Mouse (Mus musculus): Measurements from ENCODE around the gene Olfr545.
"Not testable (repeated sequence)": the region's sequence is repeated elsewhere in the genome, so short reads cannot be mapped to it uniquely, and the experiment has no call there.

The Olfr545 gene

DNA sequence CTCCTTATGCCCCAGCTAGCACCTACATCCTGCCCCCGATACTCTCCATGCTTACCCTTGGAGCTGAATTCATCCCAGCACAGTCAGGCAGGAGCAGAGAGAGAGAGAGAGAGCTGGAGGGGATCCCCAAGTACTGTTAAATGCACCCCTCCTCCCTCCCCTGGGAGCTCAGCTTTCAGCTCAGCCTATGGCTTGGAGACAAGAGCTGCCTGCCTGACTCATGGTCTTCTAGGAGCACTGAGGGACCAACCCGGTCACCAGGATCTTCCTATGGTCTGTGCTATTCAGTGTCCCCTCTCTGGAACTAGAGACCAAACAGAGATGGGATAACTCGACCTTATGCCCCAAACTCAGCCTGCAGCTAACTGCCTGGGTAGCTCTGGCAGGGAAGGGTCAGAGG, at the start of gene Olfr545:
Gene Olfr545, minus strand, starts transcription at position 101 of the 400 bp plus-strand sequence.
- DNase-seq (ENCODE audit: low spot score in 2 of 2) = no peak

DNA sequence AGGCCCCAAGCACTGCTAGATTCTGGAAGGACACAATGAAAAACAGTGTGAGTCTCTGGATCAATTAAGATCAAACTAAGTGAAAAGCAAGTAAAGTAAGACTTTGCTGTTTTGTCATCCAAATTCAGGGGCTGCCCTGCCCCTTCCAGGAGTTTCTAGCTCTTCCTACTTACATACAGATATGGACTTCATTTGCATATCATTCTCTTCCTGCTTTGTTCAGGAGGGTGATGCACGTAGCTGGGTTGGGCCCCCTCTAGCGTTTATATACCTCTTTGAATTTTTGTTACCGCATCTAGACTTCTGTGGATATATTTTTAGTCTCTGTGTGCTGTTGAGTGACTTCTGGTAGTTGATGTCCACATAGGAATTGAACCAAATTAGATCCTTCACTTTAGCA, 41.9 kb upstream of the Olfr545 start:
- no peak for DNase-seq (ENCODE audit: low spot score in 2 of 2)

GRCm38 (mm10) chr7:102540596-102540995, 41.2 kb upstream of the Olfr545 start, which contains the start of gene Olfr548-ps1:
Gene Olfr548-ps1, plus strand, starts transcription at chr7:102540896.
- DNase-seq (ENCODE audit: low spot score in 2 of 2) = no peak

- DNase-seq (ENCODE audit: low spot score in 2 of 2) = no peak
Observed at GRCm38 (mm10) chr7:102534449-102534848, 35.1 kb upstream of the Olfr545 start, which contains the start of gene Olfr547. Gene Olfr547, plus strand, starts transcription at chr7:102534749.

GRCm38 (mm10) chr7:102529052-102529451, 29.7 kb upstream of the Olfr545 start:
- no peak for DNase-seq (ENCODE audit: low spot score in 2 of 2)

DNA sequence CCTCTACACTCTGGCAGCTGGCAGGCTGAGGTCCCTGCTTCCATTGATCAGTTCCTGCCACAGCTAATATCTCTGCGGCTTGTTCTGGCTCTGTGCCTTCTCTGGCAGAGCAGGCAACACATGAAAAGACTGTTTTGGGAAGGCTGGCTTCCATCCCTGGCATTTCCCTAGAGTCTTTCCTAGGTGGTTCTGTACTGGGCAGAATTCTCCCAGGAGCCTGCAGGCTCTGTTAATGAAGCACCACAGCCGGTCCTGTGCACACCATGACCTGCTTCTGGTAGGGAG, 17.6 kb upstream of the Olfr545 start:
- no peak for DNase-seq (ENCODE audit: low spot score in 2 of 2)

DNA sequence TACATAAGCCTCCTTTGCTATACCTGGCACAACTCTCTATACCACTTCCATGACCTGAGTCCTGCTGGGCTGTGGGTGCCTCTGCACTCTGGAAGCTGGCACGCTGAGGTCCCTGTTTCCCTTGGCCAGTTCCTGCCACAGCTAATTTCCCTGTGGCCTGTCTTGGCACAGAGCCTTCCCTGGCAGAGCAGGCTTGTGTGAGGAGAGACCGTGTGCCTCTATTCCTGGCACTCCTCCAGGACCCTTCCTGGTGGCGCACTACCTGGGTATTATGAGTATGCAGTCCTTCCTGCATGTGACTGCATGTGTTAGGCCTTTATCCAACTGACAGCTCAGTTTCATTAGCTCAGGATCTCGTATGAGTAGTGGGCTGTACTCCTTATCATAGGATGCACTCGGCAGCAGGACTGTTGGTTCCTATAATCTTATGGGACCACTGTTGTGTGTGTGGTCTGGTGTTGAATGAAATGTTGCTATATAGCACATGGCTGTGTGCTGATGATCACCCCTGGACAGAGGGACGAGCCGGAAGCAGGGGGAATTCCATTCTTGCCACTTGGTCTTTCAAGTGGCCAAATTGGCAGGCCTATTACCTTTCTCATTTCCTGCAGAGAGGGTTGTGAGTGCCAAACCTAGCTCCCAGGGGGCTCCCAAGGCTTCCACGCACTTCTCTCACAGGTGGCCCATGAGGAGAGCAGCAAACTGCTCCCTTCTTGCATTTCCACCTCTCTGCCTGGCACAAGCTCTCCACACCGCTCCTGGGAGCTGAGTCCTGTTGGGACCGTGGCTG, 17.1 kb upstream of the Olfr545 start:
- peak in 1 of 2 experiments; percentile 26 for DNase-seq (ENCODE audit: low spot score in 2 of 2)

GRCm38 (mm10) chr7:102514144-102514543, 14.8 kb upstream of the Olfr545 start:
- DNase-seq (ENCODE audit: low spot score in 2 of 2) = no peak

DNA sequence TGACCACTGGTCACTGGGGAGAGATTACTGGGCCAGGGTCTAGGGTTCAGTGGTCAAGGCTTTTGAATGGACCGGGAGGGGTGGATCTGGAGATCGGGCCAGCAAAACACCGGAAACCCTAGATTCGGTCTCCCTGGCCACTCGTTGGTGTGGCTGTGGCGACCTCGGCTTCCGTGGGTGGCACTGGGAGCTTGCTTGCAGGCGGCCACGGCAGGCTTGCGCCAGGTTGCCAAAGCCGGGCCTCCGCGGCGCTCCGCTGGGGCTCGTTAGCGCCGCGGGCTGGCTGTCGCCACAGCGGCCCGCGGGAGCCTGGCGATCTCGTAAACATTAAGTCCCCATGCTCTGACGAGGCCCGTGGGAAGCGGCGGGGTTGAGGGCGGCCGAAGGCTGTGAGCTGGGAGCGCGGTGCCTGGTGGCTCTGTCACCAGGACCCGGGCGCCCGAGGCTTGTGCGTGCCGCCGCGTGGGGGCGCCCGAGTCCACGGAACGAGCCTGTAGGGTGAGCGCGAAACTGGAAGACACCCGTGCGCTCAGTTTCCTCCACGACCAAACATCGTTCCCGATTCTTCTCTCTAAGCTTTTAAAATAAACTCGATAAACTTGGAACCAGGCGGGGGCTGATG, 13.6 kb upstream of the Olfr545 start:
- DNase-seq (ENCODE audit: low spot score in 2 of 2) = peak; percentile 78 to 84

- DNase-seq (ENCODE audit: low spot score in 2 of 2) = no peak
Observed at GRCm38 (mm10) chr7:102511927-102512326, 12.6 kb upstream of the Olfr545 start.

DNA sequence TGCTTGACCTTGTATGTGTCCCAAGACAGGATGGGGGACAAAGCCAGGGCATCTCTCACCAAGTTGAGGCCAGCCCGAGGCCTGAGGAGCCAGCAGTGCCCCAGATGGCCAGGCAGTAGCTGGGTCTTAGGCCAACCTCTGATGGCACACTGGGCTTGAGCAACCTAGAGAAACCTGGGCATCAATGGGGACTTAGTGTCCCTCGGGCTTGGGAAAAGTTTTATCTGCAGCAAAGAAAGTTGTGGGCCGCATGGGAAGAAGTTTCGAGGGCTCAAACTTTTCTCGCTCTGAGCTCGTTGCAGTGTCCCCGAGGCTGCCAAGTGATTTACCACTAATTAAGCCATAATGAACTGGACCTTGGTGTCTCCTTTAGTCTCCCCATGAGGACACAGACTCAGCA, 10.4 kb upstream of the Olfr545 start:
- DNase-seq (ENCODE audit: low spot score in 2 of 2) = no peak

- DNase-seq (ENCODE audit: low spot score in 2 of 2) = no peak
Observed at GRCm38 (mm10) chr7:102508666-102509065, 9.3 kb upstream of the Olfr545 start.

- no peak for DNase-seq (ENCODE audit: low spot score in 2 of 2)
Observed at GRCm38 (mm10) chr7:102508066-102508465, 8.7 kb upstream of the Olfr545 start.

- DNase-seq (ENCODE audit: low spot score in 2 of 2) = peak; percentile 68 to 75
Observed at GRCm38 (mm10) chr7:102506848-102507247, 7.5 kb upstream of the Olfr545 start.

DNA sequence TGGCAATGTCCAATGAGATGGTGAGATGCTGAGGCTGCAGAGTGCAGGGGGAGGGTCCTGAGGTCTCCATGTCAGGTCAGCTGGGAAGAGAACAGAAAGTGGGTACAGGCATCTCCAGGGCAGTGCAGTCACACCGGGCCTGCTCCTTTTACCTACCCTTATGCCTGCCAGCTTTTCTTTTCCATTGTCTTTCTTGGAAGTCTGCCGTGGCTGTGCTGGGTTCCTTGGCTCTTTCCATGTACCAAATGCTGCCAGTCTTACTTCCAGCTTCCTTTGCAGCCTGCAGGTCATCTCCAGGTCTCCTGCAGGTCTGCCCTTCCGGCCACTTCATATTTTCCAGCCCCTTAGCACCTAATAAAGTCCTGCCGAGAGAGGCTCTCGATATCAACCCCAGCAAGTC, 2.6 kb upstream of the Olfr545 start:
- DNase-seq (ENCODE audit: low spot score in 2 of 2) = no peak

DNA sequence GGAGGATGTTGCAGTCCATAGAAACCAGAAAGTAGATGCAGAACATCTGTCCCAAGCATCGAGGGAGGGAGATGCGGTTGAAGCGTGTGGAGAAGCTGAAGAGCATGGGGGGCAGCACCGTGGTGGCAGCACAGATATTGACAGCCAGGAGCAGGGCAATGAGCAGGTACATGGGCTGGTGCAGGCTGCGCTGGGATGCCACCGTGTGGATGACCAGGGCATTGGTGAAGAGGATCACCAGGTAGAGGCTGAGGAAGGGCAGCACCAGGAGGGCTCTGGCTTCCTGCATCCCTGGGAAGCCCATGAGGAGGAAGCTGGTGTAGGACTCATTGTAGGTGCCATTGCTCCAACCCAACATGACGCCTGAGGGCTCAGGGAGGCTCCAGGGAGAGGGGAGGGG, 5.0 kb downstream of the Olfr545 start:
- not testable (repeated sequence) for DNase-seq (ENCODE audit: low spot score in 2 of 2)

DNA sequence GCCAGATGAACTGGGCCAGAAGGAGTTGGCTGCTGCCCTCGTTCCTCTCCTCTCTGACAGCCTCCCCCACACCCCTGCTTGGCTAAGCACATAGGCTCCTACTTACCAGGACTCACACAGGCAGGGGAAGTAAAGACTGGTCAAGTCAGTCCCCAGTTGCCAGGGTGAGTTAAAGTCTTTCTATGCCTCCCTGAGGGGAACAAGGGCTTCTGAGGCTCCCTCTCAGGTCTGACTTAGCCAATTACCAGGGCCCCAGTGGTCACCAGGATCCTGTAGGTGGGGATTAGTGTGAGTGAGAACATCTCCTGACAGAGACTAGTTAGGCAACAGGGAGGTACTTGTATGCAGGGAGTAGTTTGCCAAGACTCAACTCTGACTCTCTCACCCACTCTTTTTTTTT, 11.2 kb downstream of the Olfr545 start, which contains the start of gene Olfr544:
Gene Olfr544, minus strand, starts transcription at position 153 of the 400 bp plus-strand sequence.
- DNase-seq (ENCODE audit: low spot score in 2 of 2) = no peak

DNA sequence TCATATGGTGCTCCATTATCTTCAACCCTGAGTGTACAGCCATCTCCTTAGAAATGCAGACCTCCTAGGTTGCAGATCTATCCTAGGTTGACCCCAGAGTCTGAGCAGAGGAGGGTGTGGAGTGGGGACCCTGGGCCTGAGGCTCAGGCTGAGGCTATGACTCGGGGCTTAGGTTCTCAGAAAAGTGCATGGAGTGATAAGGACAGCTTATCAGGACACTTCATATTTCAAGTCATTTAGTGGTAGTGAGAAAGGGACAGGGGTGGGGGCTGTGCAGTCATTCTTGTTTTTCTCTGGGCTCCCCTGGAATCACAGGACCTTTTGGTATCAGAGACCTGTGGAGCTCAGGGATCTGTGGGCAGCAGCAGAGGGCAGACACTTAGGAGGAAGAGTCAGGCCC, 13.3 kb downstream of the Olfr545 start:
- no peak for DNase-seq (ENCODE audit: low spot score in 2 of 2)

DNA sequence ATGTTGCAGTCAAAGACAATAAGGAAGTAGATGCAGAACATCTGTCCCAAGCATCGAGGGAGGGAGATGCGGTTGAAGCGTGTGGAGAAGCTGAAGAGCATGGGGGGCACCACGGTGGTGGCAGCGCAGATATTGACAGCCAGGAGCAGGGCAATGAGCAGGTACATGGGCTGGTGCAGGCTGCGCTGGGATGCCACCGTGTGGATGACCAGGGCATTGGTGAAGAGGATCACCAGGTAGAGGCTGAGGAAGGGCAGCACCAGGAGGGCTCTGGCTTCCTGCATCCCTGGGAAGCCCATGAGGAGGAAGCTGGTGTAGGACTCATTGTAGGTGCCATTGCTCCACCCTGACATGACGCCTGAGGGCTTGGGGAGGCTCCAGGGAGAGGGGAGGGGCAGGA, 14.6 kb downstream of the Olfr545 start:
- not testable (repeated sequence) for DNase-seq (ENCODE audit: low spot score in 2 of 2)

GRCm38 (mm10) chr7:102483665-102484064, 15.7 kb downstream of the Olfr545 start:
- DNase-seq (ENCODE audit: low spot score in 2 of 2) = no peak

DNA sequence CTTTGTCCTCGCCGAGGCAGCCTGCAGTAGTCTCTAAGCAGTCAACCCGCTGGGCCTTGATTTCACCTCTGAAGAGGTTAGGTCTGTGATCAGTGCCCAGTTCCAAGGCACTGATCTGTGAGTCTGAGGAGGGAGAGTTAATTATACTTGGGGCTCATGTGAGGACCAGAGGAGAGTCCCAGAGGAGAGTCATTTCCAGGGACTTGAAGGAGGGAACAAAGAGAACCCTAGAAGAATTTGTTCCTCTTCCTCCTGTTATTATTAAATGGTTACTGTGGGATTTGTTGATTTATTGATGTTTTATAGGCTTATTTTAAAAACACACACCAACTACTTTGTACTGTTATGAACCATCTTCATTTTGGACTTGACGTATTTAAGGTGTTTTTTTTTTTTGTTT, 17.8 kb downstream of the Olfr545 start, which contains the start of gene Olfr543:
Gene Olfr543, minus strand, starts transcription at position 101 of the 400 bp plus-strand sequence.
- no peak for DNase-seq (ENCODE audit: low spot score in 2 of 2)

- DNase-seq (ENCODE audit: low spot score in 2 of 2) = no peak
Observed at GRCm38 (mm10) chr7:102480821-102481220, 18.6 kb downstream of the Olfr545 start.
